Mouse (Mus musculus): ENCODE measurements at regions not wholly inside any gene's neighbourhood (a gene's known extent, or its start where the extent isn't known, plus 50 kb on each side); places are given as distances from the start of the nearest gene placed in this dataset.

- Histone ChIP-seq H3K4me1 (ENCODE audit: insufficient read depth) (no peaks in the 10 kb centered on the region), H3K9me3 (ENCODE audit: low read length) (no peaks in the 10 kb centered on the region)
Observed at GRCm38 (mm10) chr13:5767202-5767601, 94.1 kb upstream of the Klf6 start.

GRCm38 (mm10) chr13:5768699-5769098, 92.6 kb upstream of the Klf6 start:
- Histone ChIP-seq H3K9me3 (ENCODE audit: low read length) (no peaks in the 10 kb centered on the region), H3K4me2 (ENCODE audit: low read depth) (no peak overlapping the region), H3K4me1 (ENCODE audit: insufficient read depth) (no peaks in the 10 kb centered on the region), H3K9ac (no peak overlapping the region), H3K36me3 (ENCODE audit: insufficient read depth) (no peaks in the 10 kb centered on the region), H3K4me3 (ENCODE audit: low read depth, low read length) (no peak overlapping the region), H3K27ac (ENCODE audit: low read depth, low read length) (no peak overlapping the region), H3K27me3 (ENCODE audit: insufficient read depth, low read length) (no peaks in the 10 kb centered on the region)
- TF ChIP-seq CTCF (IDR thresholded peaks at IDR 0.05; ENCODE audit: low read depth): no peak
- WGBS: 95% methylated on average over 2 of the region's 2 CpGs
- DNase-seq (no peak), ATAC-seq (no peak)

More at GRCm38 (mm10) chr13:5767202-5767601, 94.1 kb upstream of the Klf6 start:
- Histone ChIP-seq H3K27ac (ENCODE audit: low read depth, low read length) (no peak overlapping the region), H3K27me3 (ENCODE audit: insufficient read depth, low read length) (no peaks in the 10 kb centered on the region), H3K4me3 (ENCODE audit: low read depth, low read length) (no peak overlapping the region), H3K9ac (no peak overlapping the region), H3K4me2 (ENCODE audit: low read depth) (no peak overlapping the region), H3K36me3 (ENCODE audit: insufficient read depth) (no peaks in the 10 kb centered on the region)
- no peak for ATAC-seq
- no peak for TF ChIP-seq CTCF (IDR thresholded peaks at IDR 0.05; ENCODE audit: low read depth)
- WGBS: 93% methylated on average over 1 of the region's 1 CpGs
- DNase-seq: no peak

- Histone ChIP-seq H3K9me3 (ENCODE audit: low read length) (no peaks in the 10 kb centered on the region), H3K4me1 (ENCODE audit: insufficient read depth) (no peaks in the 10 kb centered on the region), H3K27ac (ENCODE audit: low read depth, low read length) (no peak overlapping the region), H3K4me3 (ENCODE audit: low read depth, low read length) (no peak overlapping the region), H3K27me3 (ENCODE audit: insufficient read depth, low read length) (no peaks in the 10 kb centered on the region), H3K36me3 (ENCODE audit: insufficient read depth) (no peaks in the 10 kb centered on the region), H3K4me2 (ENCODE audit: low read depth) (no peak overlapping the region), H3K9ac (no peak overlapping the region)
- no peak for TF ChIP-seq CTCF (IDR thresholded peaks at IDR 0.05; ENCODE audit: low read depth)
- ATAC-seq: no peak
- DNase-seq: no peak
- 83% methylated on average over 7 of the region's 7 CpGs for WGBS
Observed at GRCm38 (mm10) chr13:5769283-5770260, 91.7 kb upstream of the Klf6 start.

- Histone ChIP-seq H3K4me1 (ENCODE audit: insufficient read depth) (no peaks in the 10 kb centered on the region), H3K9me3 (ENCODE audit: low read length) (no peaks in the 10 kb centered on the region), H3K4me2 (ENCODE audit: low read depth) (no peak overlapping the region), H3K27me3 (ENCODE audit: insufficient read depth, low read length) (no peaks in the 10 kb centered on the region), H3K9ac (no peak overlapping the region), H3K36me3 (ENCODE audit: insufficient read depth) (no peaks in the 10 kb centered on the region), H3K4me3 (ENCODE audit: low read depth, low read length) (no peak overlapping the region), H3K27ac (ENCODE audit: low read depth, low read length) (no peak overlapping the region)
- no peak for DNase-seq
- 90% methylated on average over 3 of the region's 3 CpGs for WGBS
- TF ChIP-seq CTCF (IDR thresholded peaks at IDR 0.05; ENCODE audit: low read depth): no peak
- no peak for ATAC-seq
Observed at GRCm38 (mm10) chr13:5773811-5774210, 87.5 kb upstream of the Klf6 start.

DNA sequence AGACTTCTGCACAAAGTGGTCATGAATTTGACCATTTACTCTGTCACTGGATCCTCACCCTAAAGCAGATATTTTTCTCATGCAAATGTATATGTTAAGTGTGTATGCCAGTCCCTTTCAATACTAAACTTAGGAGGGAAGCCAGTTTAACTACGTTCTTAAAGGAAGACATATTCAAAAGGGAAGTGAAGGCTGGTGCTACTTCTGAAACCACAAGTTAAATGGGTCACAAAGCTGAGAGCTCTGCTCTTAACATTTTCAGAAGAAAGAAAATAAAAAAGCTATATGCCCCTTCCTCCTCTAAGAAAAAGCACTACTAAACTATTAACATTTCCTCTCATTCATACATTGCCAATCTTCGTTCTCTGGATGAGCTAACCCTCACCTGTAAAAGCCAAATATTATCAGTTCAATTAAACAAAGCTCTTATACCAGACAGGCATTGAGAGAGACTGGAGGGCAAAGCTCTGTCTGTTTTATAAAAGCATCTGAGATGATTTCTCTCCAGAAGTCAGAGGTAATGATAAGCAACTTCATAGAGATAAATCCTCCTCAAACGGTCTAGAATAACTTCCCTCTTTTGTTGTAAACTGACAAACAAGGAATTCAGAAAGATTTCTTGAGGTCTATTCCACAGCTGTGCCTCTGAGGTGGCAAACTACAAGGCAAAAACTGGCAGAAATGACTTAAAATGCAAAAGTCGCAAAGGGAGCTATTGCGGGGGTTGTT, 82.7 kb upstream of the Klf6 start:
- H3K27me3 ChIP-seq (ENCODE audit: insufficient read depth, low read length): no peaks in the 10 kb centered on the region
- H3K4me2 ChIP-seq (ENCODE audit: low read depth): no peak overlapping the region
- no peak for ATAC-seq
- H3K9ac ChIP-seq: no peak overlapping the region
- no peak for TF ChIP-seq CTCF (IDR thresholded peaks at IDR 0.05; ENCODE audit: low read depth)
- WGBS: 63% methylated on average over 5 of the region's 5 CpGs
- peak; percentile 10 for DNase-seq
- H3K36me3 ChIP-seq (ENCODE audit: insufficient read depth): no peaks in the 10 kb centered on the region
- no peak overlapping the region for H3K27ac ChIP-seq (ENCODE audit: low read depth, low read length)
- no peaks in the 10 kb centered on the region for H3K9me3 ChIP-seq (ENCODE audit: low read length)
- H3K4me1 ChIP-seq (ENCODE audit: insufficient read depth): no peaks in the 10 kb centered on the region
- H3K4me3 ChIP-seq (ENCODE audit: low read depth, low read length): no peak overlapping the region

DNA sequence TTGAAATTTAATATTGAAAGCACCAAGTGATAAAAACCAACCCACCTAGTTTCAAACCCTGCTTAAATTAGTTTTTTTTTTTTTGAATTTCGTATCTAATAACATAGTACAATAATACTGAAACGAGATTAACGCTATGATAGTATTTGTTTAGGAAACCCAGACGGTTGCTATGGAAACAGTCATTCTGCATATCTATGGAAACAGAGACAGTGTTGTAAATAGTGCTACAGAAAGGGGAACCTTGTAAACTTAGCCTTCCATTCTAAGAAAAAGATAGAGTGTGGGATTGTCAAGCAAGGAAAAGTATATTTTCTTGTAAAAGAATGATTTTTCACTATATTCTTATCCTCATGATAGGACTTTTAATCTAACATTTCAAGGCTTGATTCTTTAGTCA, 81.9 kb upstream of the Klf6 start:
- no peaks in the 10 kb centered on the region for H3K36me3 ChIP-seq (ENCODE audit: insufficient read depth)
- DNase-seq (peak; percentile 30), ATAC-seq (peak; percentile 74)
- no peak overlapping the region for H3K27ac ChIP-seq (ENCODE audit: low read depth, low read length)
- 25% methylated on average over 4 of the region's 4 CpGs for WGBS
- H3K4me3 ChIP-seq (ENCODE audit: low read depth, low read length): no peak overlapping the region
- no peak overlapping the region for H3K9ac ChIP-seq
- no peaks in the 10 kb centered on the region for H3K27me3 ChIP-seq (ENCODE audit: insufficient read depth, low read length)
- TF ChIP-seq CTCF (IDR thresholded peaks at IDR 0.05; ENCODE audit: low read depth): no peak
- no peaks in the 10 kb centered on the region for H3K4me1 ChIP-seq (ENCODE audit: insufficient read depth)
- H3K4me2 ChIP-seq (ENCODE audit: low read depth): no peak overlapping the region
- no peaks in the 10 kb centered on the region for H3K9me3 ChIP-seq (ENCODE audit: low read length)

DNA sequence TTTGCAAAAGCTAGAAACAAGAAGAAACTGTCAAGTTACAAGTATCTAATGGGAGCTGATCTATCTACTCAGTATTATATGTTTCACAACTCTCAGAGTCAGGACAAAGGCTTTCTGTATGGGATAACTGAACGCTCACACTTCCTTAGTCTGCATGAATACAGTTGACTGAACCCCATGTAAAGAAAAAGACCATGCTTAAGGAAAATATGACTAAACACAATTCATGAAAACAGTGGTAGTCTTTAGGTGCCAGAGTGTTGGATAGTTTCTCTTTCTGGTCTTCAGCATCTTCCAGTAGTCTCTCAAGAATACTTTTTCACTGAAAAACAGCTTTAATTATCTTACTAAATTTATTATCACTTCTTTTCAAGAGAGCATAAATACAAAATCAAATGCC, 78.7 kb upstream of the Klf6 start:
- H3K36me3 ChIP-seq (ENCODE audit: insufficient read depth): no peaks in the 10 kb centered on the region
- ATAC-seq (no peak), DNase-seq (no peak)
- no peak overlapping the region for H3K4me3 ChIP-seq (ENCODE audit: low read depth, low read length)
- H3K4me2 ChIP-seq (ENCODE audit: low read depth): no peak overlapping the region
- H3K27ac ChIP-seq (ENCODE audit: low read depth, low read length): no peak overlapping the region
- 88% methylated on average over 1 of the region's 1 CpGs for WGBS
- no peak overlapping the region for H3K9ac ChIP-seq
- no peaks in the 10 kb centered on the region for H3K27me3 ChIP-seq (ENCODE audit: insufficient read depth, low read length)
- no peaks in the 10 kb centered on the region for H3K4me1 ChIP-seq (ENCODE audit: insufficient read depth)
- no peaks in the 10 kb centered on the region for H3K9me3 ChIP-seq (ENCODE audit: low read length)
- no peak for TF ChIP-seq CTCF (IDR thresholded peaks at IDR 0.05; ENCODE audit: low read depth)

Data from forebrain, postnatal 0 days (tissue).